Mouse (Mus musculus) intestine, postnatal 0 days (tissue): ENCODE results near the gene Mep1a. TPM values are rescaled to one million over a fixed set of nuclear protein-coding genes. Genes with fewer than 3 reads are reported as not detected.
"Not testable (repeated sequence)": the region's sequence is repeated elsewhere in the genome, so short reads cannot be mapped to it uniquely, and the experiment has no call there.

Source experiments
- ATAC-seq: fragments of 200-750 bp; cut with Nextera tagmentation; 2 replicates; pipeline ENCODE4 v1.8.0; 2017; ENCODE audit warnings: mild to moderate bottlenecking, moderate TSS enrichment, moderate library complexity
- H3K27ac ChIP-seq: fragments of 300-500 bp; sonication (generic); 2 replicates; pipeline ENCODE4 v1.5.1; 2014; ENCODE audit warnings: mild to moderate bottlenecking, low read depth, low read length, moderate library complexity
- H3K27me3 ChIP-seq: fragments of 300-500 bp; sonication (generic); replicated peaks from 2 replicates; pipeline ENCODE4 v1.6.1; 2014; ENCODE audit warnings: low read length, mixed read lengths; ENCODE audit not compliant: control insufficient read depth, insufficient read depth
- H3K36me3 ChIP-seq: fragments of 300-500 bp; sonication (generic); 2 replicates; pipeline ENCODE4 v1.6.1; 2014; ENCODE audit warnings: mild to moderate bottlenecking, moderate library complexity; ENCODE audit not compliant: control insufficient read depth, insufficient read depth
- H3K4me1 ChIP-seq: fragments of 300-500 bp; sonication (generic); replicated peaks from 2 replicates; pipeline ENCODE4 v1.6.1; 2014; ENCODE audit warnings: antibody characterized with exemption, low read length, mixed read lengths; ENCODE audit not compliant: control insufficient read depth, insufficient read depth
- H3K4me2 ChIP-seq: fragments of 300-500 bp; sonication (generic); replicated peaks from 2 replicates; pipeline ENCODE4 v1.6.1; 2014; ENCODE audit warnings: low read depth, mild to moderate bottlenecking, moderate library complexity
- H3K4me3 ChIP-seq: fragments of 300-500 bp; sonication (generic); 2 replicates; pipeline ENCODE4 v1.5.1; 2014; ENCODE audit warnings: low read depth, low read length
- H3K9ac ChIP-seq: fragments of 300-500 bp; sonication (generic); 2 replicates; pipeline ENCODE4 v1.6.1; 2014; ENCODE audit warnings: mild to moderate bottlenecking, low read depth, low read length
- H3K9me3 ChIP-seq: fragments of 300-500 bp; sonication (generic); 2 replicates; pipeline ENCODE4 v1.6.1; 2016; ENCODE audit warnings: mixed run types; ENCODE audit not compliant: control insufficient read depth
- CTCF ChIP-seq: sonication (generic); IDR thresholded peaks from 2 replicates; pipeline ENCODE4 v1.5.1; 2016; ENCODE audit warnings: low read depth, mild to moderate bottlenecking, control low read depth, antibody characterized with exemption, moderate library complexity
- WGBS: fragments of 180-500 bp; shearing (Covaris S2); extraction: QIAGEN DNeasy Blood & Tissue Kit; methylation state at CpG from one replicate; pipeline ENCODE4 v1.1.7; 2014; 5-methylcytosine and 5-hydroxymethylcytosine counted together
- polyA plus RNA-seq: library from polyadenylated mRNA; unstranded; fragments of >200 nt; fragmentation: Nextera tagmentation; extraction: Ambion mirVana; gene quantifications from 2 replicates; pipeline ENCODE4 v1.2.1, GENCODE M21; 2015

The Mep1a gene
- polyA plus RNA-seq, 1 experiment from 2014 or later = 147 TPM

GRCm38 (mm10) chr17:43495502-43495901 is 7.1 kb downstream of the Mep1a start:
- no peaks in the 10 kb centered on the region for H3K27me3 ChIP-seq
- H3K9me3 ChIP-seq = no peaks in the 10 kb centered on the region
- WGBS = 80% methylated on average over 5 of the region's 5 CpGs
- no peak overlapping the region for H3K9ac ChIP-seq
- no peak overlapping the region for H3K4me3 ChIP-seq
- H3K4me2 ChIP-seq = no peak overlapping the region
- no peaks in the 10 kb centered on the region for H3K4me1 ChIP-seq
- H3K36me3 ChIP-seq = peaks cover 9% of the 10 kb centered on the region
- no peak overlapping the region for H3K27ac ChIP-seq
- TF ChIP-seq CTCF = no peak
- no peak for ATAC-seq

GRCm38 (mm10) chr17:43490371-43490770 is 12.2 kb downstream of the Mep1a start:
- not testable (repeated sequence) for H3K27ac ChIP-seq, H3K9ac ChIP-seq, H3K4me3 ChIP-seq, ATAC-seq, H3K4me2 ChIP-seq, H3K36me3 ChIP-seq, H3K27me3 ChIP-seq, H3K9me3 ChIP-seq, H3K4me1 ChIP-seq
- 65% methylated on average over 8 of the region's 10 CpGs for WGBS

GRCm38 (mm10) chr17:43488439-43489151 is 14.0 kb downstream of the Mep1a start:
- Histone ChIP-seq H3K4me1 (0 out of 2 replicates have a peak, but pooled peaks cover 8% of the 10 kb centered on the region), H3K27me3 (no peaks in the 10 kb centered on the region), H3K4me2 (0 out of 2 replicates have a peak overlapping the region, but pooled peaks have one; percentile 0), H3K4me3 (no peak overlapping the region), H3K9ac (no peak overlapping the region), H3K36me3 (0 out of 2 replicates have a peak, but pooled peaks cover 9% of the 10 kb centered on the region), H3K27ac (peak overlapping the region; percentile 15), H3K9me3 (no peaks in the 10 kb centered on the region)
- WGBS = 64% methylated on average over 2 of the region's 2 CpGs
- peak; percentile 57; the same call in 1 of the 2 replicates for ATAC-seq
- TF ChIP-seq CTCF = no peak

- 0 out of 2 replicates have a peak, but pooled peaks have one; percentile 54 for ATAC-seq
- no peak overlapping the region for H3K27ac ChIP-seq
These were observed 16.6 kb downstream of the Mep1a start for GRCm38 (mm10) chr17:43485982-43486381.

GRCm38 (mm10) chr17:43477621-43478020 is 25.0 kb downstream of the Mep1a start:
- TF ChIP-seq CTCF = no peak
- no peak for ATAC-seq
- no peak overlapping the region for H3K27ac ChIP-seq

More at GRCm38 (mm10) chr17:43485982-43486381, 16.6 kb downstream of the Mep1a start:
- Histone ChIP-seq H3K4me3 (no peak overlapping the region), H3K27me3 (no peaks in the 10 kb centered on the region), H3K36me3 (peaks cover 6% of the 10 kb centered on the region; the same call in 1 of the 2 replicates), H3K9me3 (no peaks in the 10 kb centered on the region), H3K4me2 (no peak overlapping the region), H3K9ac (no peak overlapping the region), H3K4me1 (0 out of 2 replicates have a peak, but pooled peaks cover 8% of the 10 kb centered on the region)
- TF ChIP-seq CTCF = no peak
- 70% methylated on average over 3 of the region's 3 CpGs for WGBS

GRCm38 (mm10) chr17:43474775-43475174 is 27.8 kb downstream of the Mep1a start:
- H3K36me3 ChIP-seq = peaks cover 37% of the 10 kb centered on the region
- TF ChIP-seq CTCF = no peak

More at GRCm38 (mm10) chr17:43477621-43478020, 25.0 kb downstream of the Mep1a start:
- Histone ChIP-seq H3K27me3 (no peaks in the 10 kb centered on the region), H3K9me3 (no peaks in the 10 kb centered on the region), H3K4me3 (no peak overlapping the region), H3K4me2 (no peak overlapping the region), H3K4me1 (no peaks in the 10 kb centered on the region), H3K9ac (no peak overlapping the region), H3K36me3 (peaks cover 40% of the 10 kb centered on the region)

More at GRCm38 (mm10) chr17:43474775-43475174, 27.8 kb downstream of the Mep1a start:
- Histone ChIP-seq H3K4me3 (no peak overlapping the region), H3K9ac (no peak overlapping the region), H3K27ac (no peak overlapping the region), H3K9me3 (no peaks in the 10 kb centered on the region), H3K4me1 (no peaks in the 10 kb centered on the region), H3K4me2 (no peak overlapping the region), H3K27me3 (no peaks in the 10 kb centered on the region)
- ATAC-seq = no peak
- WGBS = 89% methylated on average over 16 of the region's 16 CpGs
